Mouse (Mus musculus): ENCODE data around the gene Uaca. TPM values are rescaled to one million over a fixed set of nuclear protein-coding genes. Genes with fewer than 3 reads are reported as not detected.

Gene Uaca
- total RNA-seq (2015), result 0.61 and 1.1 TPM in 2 replicates
- 2.9 and 3.3 TPM in 2 replicates for total RNA-seq (2017)

GRCm38 (mm10) chr9:60794210-60794840 is at the start of gene Uaca:
Gene Uaca (plus strand): TSS chr9:60794542.
- ATAC-seq (replicated peaks; ENCODE audit: poor library complexity), result peak; percentile 66

- ATAC-seq (replicated peaks; ENCODE audit: poor library complexity), result no peak
Observed at GRCm38 (mm10) chr9:60744971-60745370, 49.4 kb upstream of the Uaca start.

GRCm38 (mm10) chr9:60746561-60746960 is 47.8 kb upstream of the Uaca start:
- ATAC-seq (replicated peaks; ENCODE audit: poor library complexity), result no peak

- ATAC-seq (replicated peaks; ENCODE audit: poor library complexity), result no peak
Observed at GRCm38 (mm10) chr9:60747672-60748071, 46.7 kb upstream of the Uaca start.

- no peak for ATAC-seq (replicated peaks; ENCODE audit: poor library complexity)
Observed at GRCm38 (mm10) chr9:60748191-60748590, 46.2 kb upstream of the Uaca start.

- no peak for ATAC-seq (replicated peaks; ENCODE audit: poor library complexity)
Observed at GRCm38 (mm10) chr9:60749105-60749504, 45.2 kb upstream of the Uaca start.

GRCm38 (mm10) chr9:60751098-60751497 is 43.2 kb upstream of the Uaca start:
- ATAC-seq (replicated peaks; ENCODE audit: poor library complexity), result no peak

GRCm38 (mm10) chr9:60751971-60752370 is 42.4 kb upstream of the Uaca start:
- no peak for ATAC-seq (replicated peaks; ENCODE audit: poor library complexity)

GRCm38 (mm10) chr9:60752636-60753035 is 41.7 kb upstream of the Uaca start:
- ATAC-seq (replicated peaks; ENCODE audit: poor library complexity), result no peak

- ATAC-seq (replicated peaks; ENCODE audit: poor library complexity), result peak; percentile 64; the same call in 1 of the 2 replicates
Observed at GRCm38 (mm10) chr9:60756258-60756657, 38.1 kb upstream of the Uaca start.

GRCm38 (mm10) chr9:60756866-60757740 is 37.2 kb upstream of the Uaca start:
- no peak for ATAC-seq (replicated peaks; ENCODE audit: poor library complexity)

- peak; percentile 37; the same call in 1 of the 2 replicates for ATAC-seq (replicated peaks; ENCODE audit: poor library complexity)
Observed at GRCm38 (mm10) chr9:60757817-60758216, 36.5 kb upstream of the Uaca start.

GRCm38 (mm10) chr9:60759436-60760007 is 34.8 kb upstream of the Uaca start:
- no peak for ATAC-seq (replicated peaks; ENCODE audit: poor library complexity)

GRCm38 (mm10) chr9:60765181-60765580 is 29.2 kb upstream of the Uaca start:
- ATAC-seq (replicated peaks; ENCODE audit: poor library complexity), result no peak

- no peak for ATAC-seq (replicated peaks; ENCODE audit: poor library complexity)
Observed at GRCm38 (mm10) chr9:60768393-60768792, 25.9 kb upstream of the Uaca start.

- ATAC-seq (replicated peaks; ENCODE audit: poor library complexity), result no peak
Observed at GRCm38 (mm10) chr9:60769711-60770111, 24.6 kb upstream of the Uaca start.

GRCm38 (mm10) chr9:60773713-60774112 is 20.6 kb upstream of the Uaca start:
- ATAC-seq (replicated peaks; ENCODE audit: poor library complexity), result 0 out of 2 replicates have a peak, but pooled peaks have one; percentile 44

- no peak for ATAC-seq (replicated peaks; ENCODE audit: poor library complexity)
Observed at GRCm38 (mm10) chr9:60776899-60777298, 17.4 kb upstream of the Uaca start.

GRCm38 (mm10) chr9:60782057-60782789 is 12.1 kb upstream of the Uaca start:
- no peak for ATAC-seq (replicated peaks; ENCODE audit: poor library complexity)

- ATAC-seq (replicated peaks; ENCODE audit: poor library complexity), result no peak
Observed at GRCm38 (mm10) chr9:60785069-60785468, 9.3 kb upstream of the Uaca start.

- ATAC-seq (replicated peaks; ENCODE audit: poor library complexity), result no peak
Observed at GRCm38 (mm10) chr9:60787517-60788110, 6.7 kb upstream of the Uaca start.
